Mouse (Mus musculus) layer of hippocampus, adult 11-12 months (tissue): ENCODE measurements around the gene Macrod1.
"Not testable (repeated sequence)": the region's sequence is repeated elsewhere in the genome, so short reads cannot be mapped to it uniquely, and the experiment has no call there.

Source experiments
- DNase-seq: peaks from one replicate; pipeline ENCODE4 v3.0.0; 2022; ENCODE audit warnings: low spot score

Gene Macrod1

DNA sequence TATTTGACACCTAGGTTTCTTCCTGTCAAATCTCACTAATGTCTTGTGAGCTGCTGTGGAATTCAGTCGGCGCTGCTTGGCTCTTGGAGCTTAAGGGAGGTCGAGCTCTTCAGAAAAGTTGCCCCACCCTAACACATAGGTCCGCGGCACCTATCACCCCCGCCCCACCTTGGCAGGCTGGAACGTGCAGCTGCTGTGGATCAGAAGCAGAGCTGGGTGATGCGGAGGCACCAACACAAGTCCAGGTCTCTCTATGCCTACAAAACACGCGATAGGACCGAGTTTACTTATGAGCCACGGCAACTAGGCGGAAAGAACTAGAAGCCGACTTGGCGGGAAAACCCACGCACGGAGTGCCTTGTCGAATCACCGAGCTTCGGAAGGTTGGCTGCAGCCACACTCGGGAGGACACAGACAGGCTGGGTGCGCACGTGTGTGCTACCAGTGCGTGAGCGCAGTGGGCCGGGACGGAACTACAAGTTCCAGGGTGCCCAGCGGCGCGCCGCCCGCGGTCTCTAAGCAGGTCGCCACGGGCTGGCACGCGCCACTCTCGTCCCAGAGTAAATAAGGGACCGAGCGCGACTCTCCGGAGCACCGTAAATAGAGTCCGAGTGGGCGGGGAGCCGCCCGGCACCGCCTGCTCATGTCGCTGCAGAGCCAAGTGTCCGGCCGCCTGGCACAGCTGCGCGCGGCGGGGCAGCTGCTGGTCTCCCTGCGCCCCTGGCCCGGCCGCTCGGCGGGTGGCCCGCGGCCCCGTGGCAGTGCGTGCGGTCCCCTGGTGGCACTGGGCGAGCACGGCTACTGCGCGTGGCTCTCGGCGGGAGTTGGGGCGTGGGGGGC is at the start of gene Macrod1:
Macrod1 (plus strand) TSS at position 563 of the 840 bp plus-strand sequence.
- peak; percentile 86 for DNase-seq

DNA sequence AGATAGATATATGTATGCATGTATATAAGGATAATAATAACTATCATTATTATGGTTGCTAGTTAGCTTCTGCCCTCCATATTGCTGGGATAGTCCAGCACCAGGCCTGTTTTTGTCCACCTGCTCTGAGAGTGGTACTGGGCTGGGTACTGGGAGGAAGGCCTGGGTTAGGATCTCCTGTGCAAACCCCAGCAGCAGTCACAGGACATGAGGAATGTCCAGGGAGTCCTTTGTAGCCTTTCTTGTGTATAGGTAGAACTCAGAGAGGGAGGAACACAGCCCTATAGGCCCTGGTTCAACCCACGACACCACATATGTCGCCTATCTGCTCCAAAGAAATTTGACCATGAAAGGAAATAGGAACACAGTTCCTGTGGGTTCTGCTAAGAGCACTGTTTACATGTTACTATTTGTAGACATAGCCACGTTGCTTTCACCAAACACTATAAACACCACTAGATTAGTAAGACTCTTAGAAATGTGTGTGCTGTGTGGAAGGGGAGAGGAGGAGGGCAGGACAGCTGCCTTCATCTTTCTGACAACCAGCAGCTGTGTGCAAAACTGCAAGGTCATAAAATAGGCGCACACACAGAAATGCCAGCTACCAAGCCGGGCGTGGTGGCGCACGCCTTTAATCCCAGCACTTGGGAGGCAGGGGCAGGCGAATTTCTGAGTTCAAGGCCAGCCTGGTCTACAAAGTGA is 49.6 kb upstream of the Macrod1 start:
- DNase-seq = no peak

DNA sequence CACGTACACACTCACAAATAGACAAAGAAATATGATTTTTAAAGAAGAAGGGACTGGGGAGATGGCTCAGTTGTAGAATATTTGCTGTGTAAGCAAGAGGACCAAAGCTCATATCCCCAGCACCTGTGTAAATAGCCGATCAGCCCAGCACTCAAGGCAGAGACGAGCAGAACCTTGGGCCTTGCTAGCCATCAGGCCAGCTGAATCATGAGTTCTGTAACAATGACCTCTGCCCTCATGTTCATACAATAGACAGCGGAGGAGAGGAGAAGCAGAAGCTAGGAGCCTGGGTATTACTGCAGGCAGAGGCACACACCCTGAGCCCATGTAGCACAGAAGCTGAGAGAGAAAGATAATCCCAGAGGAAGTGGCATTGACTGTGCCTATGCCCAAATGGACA is 44.2 kb upstream of the Macrod1 start:
- no peak for DNase-seq

DNA sequence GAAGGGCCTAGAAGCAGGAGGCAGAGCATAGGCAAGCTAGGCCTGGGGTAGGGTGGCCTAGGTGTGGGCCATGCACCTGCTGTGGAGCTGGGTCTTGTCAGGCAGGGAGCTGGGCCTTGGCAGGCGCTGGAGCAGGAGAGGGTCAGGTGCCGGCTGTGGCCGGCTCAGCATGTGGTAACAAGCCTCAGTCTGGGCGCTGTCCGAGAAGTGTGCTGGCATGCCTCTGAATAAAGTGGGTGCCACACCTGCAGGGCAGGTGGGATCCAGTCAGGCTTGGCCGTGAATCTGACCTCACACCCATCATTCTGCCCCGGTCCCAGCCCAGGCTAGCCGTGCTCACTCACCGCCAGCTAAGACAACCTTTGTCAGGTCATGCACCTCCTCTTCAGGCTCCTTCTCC is 42.6 kb upstream of the Macrod1 start:
- DNase-seq = no peak

DNA sequence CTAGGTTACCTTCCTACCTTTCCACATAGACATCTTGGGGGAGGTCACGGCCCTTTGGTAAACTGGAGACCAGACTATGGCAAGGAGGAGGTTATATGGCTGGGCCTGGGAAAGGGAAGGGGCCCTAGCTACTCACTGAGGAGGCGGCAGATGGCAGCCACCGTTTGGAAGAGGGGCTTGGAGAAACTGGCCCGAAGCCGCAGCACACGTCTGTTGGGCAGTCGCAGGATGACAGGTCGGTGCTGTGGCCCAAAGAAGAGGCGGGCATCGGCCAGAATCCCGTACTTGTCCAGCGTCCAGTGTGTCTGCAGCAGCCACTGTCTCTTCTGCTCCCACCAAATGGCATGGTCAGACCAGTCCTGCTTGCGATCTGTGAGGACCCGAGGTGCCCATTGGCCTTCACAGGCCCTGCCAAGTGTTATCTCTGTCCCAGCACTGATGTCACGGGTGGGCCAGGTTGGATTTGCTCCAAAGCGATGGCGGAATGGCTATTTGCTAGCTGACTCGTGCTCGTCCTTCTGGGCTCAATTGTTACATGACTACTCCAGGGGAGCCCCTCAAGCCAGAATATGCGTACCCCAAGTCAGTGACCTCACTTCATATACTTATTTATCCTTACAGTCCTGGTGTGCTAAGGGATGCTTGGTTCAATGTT is 42.0 kb upstream of the Macrod1 start:
- no peak for DNase-seq

DNA sequence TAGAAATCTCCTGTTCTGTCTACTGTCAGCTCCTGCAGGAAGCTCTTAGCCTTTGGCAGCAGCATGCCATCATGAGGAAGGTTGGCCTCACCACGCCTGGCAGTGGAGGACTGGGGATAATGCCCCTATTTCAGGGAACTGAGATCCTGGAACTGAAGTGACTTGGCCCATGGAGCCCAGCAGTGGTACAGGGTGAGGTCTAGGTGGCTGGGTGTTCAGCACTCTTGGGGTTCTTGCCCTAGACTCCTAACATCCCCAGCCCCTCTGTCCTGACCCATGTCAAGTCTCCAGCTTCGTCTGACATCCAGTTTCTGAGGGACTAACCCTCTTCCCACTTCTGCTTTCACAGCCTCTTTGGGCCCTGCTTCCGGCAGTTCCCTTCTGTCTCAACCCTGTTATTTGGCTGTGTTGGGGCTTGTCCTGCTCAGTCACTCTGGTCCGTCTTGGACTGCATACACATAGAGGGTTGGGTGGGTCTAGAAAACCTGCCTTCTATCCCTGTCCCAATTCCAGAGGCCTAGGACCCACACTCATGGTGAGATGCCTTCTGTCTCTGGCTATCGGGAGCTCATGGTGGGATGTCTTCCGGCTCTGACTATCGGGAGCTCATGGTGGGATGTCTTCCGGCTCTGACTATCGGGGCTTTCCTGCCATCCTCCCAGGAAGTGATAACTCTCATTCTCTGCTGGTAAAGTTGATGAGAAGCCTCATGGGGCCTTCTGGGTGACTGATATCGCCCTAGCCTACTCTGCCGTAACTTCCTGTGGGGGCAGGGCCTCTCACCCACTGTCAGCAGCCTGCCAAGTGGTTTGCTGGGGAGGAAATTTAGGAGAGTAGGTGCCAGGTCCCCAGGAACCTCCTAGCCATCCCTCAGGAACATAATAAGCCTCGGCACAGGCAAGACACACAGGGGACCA is 38.8 kb upstream of the Macrod1 start:
- DNase-seq = no peak

DNA sequence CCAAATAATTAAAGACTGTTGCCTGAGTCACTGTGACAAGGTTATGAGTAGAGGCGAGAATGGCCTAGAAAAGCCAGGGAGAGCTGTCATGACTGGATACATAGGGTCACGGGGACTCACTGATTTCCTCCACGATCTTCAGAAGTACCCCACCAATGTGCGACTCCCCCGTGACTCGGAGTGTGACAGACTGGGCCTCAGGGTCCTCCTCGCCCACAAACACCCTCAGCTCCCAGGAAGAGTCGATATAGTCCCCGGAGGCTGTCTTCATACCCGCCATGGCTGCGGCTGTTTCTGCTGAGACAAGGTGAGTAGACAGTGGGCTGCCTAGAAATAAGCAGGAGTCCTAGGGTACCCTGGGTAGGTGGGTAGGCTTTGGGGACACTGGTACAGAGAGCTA is 38.1 kb upstream of the Macrod1 start:
- DNase-seq = no peak

DNA sequence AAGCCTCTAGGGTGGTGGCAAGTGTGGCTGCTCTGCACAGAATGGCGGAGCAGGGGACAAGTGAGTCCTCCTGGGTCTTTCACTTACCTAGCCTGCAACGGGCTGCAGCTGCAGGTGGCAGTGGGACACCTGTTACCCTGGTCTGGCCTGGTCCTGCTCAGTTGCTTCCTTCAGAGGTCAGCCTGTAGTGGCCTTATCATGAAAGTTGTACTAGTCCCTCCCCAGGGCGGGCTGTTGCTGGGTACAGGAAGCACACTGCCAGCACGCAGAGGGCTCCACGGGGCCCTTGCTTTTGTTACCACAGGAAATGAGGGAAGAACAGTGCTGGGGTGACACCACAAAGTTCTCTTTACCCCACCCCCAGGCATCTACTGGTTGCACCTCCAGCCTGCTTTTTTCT is 37.4 kb upstream of the Macrod1 start, which contains the start of gene Fermt3:
Fermt3 (minus strand) TSS at position 279 of the 400 bp plus-strand sequence.
- peak; percentile 69 for DNase-seq

DNA sequence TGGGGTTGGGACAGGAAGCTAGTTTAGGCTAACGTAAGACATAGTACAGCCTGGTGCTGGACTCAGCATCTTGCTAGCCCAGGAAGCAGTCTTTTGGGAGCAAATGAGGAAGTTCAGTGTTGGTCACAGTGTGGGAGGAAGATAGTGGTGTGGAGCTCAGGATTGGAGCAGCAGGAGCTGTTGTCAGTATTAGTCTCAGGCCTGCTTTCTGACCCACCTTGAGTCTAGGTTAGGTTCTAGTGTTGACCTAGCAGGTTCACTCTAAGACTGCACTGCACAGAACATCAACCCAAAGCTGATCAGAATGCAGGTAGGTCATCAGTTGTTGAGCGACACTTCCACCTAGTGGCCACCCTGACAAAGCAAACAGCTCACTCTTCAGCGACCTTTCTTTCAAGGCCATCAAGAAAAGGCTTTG is 36.4 kb upstream of the Macrod1 start:
- DNase-seq = no peak

DNA sequence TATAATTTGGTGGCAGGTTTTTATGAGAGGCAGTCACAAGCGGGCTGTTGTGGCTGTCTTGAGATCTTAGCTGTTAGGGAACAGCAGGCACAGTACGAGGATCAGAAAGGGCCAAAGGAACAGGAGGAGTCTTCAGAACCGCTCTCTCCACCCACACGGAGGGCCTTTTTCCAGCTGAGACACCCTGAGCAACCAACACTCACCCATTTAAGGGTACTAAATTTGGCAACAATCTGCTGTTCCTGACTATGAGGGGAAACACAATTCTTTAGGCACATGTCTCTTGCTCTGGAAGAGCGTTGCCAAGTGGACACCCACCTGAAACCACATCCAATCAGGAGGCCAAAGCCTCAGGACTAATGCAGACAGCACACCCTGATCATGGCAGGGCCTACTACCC is 27.1 kb upstream of the Macrod1 start:
- DNase-seq = no peak

DNA sequence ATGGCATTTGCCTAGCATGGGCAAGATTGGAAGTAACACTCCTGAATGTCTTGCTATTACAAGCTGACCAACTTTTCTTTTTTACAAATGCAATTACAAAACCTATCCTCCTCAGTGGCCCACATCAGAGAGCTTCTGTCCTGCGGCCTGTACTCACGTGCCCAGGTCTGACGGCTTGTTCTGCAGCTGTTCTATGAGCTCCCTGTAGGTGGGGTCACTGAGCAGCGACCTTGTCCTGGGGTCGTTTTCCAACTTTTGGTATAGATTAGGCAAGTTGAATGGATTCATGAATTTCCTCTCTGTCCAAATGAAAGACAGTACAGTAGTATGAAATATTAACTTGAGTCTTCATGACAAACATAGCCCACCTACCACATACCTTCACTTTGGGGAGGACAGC is 22.6 kb upstream of the Macrod1 start:
- DNase-seq = no peak

DNA sequence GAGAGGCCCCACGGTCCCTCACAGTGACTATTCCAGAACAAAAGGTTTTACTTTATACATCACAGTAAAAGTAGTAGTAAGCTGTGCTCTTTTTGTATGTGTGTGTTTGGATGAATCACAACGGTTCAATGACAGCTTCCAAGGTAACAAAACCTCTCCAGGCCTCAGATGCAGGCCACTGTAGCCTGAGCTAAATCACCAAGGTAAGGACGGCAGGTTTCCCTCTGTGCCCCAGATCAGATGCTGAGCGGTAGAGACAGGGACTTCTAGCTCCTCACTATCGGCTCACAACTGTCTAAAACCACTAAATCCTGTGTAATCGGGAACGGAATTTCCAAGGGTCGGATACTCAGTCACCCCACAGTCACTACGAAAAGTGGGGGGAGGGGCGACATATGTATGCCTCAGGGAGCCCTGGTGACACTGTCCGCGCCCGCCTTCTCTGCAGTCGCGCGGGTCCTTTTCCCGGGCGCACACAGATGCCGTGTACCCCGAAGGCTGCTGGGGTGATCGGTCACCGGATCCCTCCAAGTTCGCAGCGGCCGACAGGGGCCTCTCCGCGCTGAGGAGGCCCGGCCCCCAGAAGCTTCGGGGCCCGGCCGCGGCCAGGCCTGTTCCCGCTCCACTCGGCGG is 17.4 kb upstream of the Macrod1 start:
- peak; percentile 65 for DNase-seq

DNA sequence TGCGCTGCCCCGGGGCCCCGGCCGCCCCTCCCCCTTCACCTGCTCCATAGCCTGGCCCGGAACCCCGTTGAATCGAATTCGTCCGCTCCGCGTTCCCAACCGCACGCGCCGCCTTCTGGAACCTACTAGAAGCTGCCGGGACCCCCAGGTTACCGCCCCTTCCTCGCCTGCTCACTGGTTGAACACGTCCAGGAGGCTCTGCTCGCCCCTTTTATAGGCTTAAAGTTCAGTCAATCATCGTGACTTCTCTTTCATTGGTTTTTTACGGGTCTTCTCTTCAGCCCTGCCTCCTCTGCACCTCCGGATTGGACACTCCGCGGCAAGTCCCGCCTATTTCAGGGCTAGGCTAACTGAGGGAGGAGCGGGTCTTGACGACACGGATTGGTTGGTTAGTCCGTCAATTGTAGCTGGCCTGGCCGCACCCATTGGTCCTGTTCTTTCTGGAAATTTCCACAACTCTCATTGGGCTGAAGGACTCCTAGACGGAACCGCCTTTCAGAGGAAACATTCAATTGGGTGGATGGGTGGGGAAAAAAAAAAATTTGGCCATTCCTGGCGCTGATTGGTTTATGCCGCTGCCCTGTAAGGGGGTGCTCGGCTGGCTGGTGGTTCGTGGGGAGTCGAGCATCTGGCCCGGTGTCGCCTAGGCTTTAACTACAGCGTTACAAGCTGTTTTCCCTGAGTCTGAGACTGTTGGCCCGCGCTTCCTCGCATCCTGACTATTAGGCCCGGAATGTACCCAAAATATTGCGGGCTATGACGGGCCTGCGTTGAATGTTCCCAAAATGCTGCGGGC is 16.6 kb upstream of the Macrod1 start, which contains the start of gene Stip1:
Stip1 (minus strand) TSS at position 127 of the 796 bp plus-strand sequence.
- peak; percentile 100 for DNase-seq

DNA sequence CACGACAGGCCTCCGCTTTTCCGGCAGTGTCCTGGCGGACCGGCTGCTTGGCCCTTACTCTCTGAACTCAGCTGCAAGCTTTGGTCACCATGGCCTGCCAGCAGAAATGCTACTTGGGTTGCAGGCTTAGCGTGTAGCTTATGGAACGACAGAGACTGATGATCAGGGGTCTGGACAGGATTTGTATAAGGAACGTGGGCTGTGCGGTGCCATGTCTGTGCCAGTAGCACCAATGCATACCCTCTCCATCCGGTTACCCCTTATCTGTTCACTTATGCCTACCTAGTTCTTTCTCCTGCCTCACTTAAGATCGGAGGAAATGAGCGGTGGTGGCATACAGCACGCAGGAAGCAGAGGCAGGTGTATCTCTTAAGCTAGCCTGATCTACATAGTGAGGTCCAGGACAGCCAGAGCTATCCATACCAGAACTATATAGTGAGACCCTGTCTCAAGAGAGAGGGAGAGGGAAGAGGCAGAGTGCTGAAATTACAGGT is 15.9 kb upstream of the Macrod1 start:
- DNase-seq = no peak

DNA sequence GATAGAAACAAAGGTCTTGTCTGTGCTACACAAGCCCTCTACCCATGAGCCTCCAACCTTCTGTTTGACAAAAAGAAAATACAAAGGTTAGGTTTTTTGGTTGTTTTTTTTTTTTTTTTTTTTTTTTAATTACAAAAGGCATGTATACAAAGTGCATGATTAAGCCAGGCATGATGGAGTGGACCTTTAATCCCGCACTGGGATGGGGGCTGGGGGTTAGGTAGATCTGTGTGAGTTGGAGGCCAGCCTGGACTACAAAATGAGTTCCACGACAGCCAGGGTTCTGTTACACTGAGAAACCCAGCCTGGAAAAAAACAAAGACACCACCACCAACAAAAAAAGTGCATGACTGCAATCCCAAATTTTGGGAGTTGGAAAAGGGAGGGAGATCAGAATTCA is 15.4 kb upstream of the Macrod1 start:
- no peak for DNase-seq

DNA sequence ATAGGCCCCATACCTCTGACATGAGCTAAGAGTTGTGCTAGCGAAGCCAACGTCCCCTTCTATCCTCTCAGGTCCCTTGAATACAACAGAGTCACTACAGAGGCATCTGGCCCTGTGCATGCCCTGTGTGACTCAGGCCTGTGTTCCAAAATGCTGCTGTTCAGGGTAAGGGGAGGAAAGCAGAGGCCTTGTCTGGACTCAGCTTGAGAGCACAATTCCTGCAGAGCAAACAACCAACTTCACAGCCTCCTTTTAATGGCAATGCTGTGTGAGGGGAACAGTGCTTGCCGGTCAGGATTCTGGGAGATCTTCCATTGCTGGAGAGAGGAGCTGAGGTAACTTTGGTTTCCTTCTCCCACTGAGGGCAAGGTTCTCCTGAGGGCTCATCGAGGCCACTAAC is 12.3 kb upstream of the Macrod1 start:
- DNase-seq = no peak

DNA sequence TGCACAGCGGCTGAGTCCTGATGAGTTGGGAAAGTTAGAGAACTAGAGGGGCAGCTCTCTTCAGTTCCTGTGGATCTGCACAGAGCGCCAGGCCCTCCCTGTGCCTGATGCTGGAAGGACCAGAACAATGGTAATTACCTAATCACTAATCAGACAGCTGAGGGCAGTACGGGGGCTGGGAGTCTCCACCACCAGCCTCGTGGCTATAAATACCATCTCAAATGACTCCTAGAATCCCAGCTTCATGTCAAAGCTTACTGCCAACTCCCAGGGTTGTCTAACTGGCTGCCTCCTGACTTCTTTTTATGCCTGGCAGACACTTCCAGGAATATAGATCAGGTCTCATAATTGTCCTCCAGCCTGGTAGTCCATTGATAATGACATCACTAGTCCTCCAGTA is 11.9 kb upstream of the Macrod1 start:
- no peak for DNase-seq

DNA sequence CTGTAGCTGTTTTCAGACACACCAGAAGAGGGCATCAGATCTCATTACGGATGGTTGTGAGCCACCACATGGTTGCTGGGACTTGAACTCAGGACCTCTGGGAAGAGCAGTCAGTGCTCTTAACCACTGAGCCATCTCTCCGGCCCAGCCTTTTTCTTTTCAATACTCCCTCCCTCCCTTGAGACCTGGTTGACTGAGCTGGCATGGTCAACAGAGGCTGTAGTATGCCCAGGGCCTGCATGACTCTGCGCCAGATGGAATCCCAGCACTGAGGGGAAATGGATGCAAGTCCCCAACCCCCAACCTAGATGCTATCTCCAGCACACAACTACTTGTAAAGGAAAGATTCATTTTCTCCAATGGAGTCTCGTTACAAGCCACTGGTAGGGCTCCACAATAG is 3.2 kb upstream of the Macrod1 start:
- not testable (repeated sequence) for DNase-seq

DNA sequence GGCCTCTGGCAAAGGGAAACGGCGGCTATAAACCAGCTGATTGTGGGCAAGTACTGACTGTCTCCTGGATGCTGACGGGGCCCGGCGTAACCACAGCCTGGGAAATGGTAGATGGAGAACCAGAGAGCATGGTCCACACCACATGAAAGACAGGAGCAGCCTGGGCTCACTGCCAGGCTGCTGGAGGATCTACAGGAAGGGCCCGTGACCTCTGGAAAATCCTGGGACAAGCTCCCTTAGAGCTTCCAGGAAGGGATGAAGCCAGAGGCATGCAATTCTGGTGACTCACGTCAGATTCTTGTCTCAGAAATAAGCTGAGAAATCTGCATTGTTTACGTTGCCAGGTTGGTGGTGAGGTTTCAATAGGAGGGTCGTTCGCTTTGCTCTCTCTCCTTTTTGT is 1.8 kb upstream of the Macrod1 start:
- DNase-seq = no peak

DNA sequence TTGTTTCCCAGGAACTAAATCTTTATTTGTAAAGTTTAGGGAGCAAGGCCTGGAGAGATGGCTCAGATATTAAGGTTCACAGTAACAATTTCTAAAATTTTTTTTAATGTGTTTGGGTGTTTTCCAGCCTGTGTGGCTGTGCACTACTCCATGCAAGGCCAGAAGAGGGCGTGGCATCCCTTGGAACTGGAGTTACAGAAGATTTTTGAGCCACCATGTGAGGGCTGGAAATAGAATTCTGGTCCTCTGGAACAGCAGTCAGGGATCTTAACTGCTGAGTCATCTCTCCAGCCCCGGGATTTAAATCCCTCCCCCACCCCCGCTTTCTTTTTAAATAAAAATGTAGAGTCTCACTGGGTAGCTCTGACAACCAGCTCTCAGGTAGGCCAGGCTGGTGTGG is 1.4 kb upstream of the Macrod1 start:
- no peak for DNase-seq
